Mouse (Mus musculus) hindbrain, embryonic 11.5 days (tissue): ENCODE measurements around the gene Echs1. TPM values are rescaled to one million over a fixed set of nuclear protein-coding genes. Genes with fewer than 3 reads are reported as not detected.

Experiments used
- ATAC-seq: fragments of 200-750 bp; cut with Nextera tagmentation; 2 replicates; pipeline ENCODE4 v1.8.0; 2017; ENCODE audit warnings: mild to moderate bottlenecking, moderate TSS enrichment, moderate library complexity; ENCODE audit not compliant: low FRiP score
- DNase-seq: peaks from one replicate; pipeline ENCODE4 v3.0.0-alpha.2; 2015; ENCODE audit warnings: low spot score
- H3K27ac ChIP-seq: fragments of 300-500 bp; sonication (generic); 2 replicates; pipeline ENCODE4 v1.5.1; 2014; ENCODE audit warnings: mild to moderate bottlenecking, low read depth, low read length
- H3K27me3 ChIP-seq: fragments of 300-500 bp; sonication (generic); 2 replicates; pipeline ENCODE4 v1.6.1; 2014; ENCODE audit warnings: mild to moderate bottlenecking, low read length, moderate library complexity, mixed read lengths; ENCODE audit not compliant: control insufficient read depth, insufficient read depth
- H3K36me3 ChIP-seq: fragments of 300-500 bp; sonication (generic); 2 replicates; pipeline ENCODE4 v1.6.1; 2014; ENCODE audit warnings: mild to moderate bottlenecking, low read length, moderate library complexity, mixed read lengths; ENCODE audit not compliant: control insufficient read depth, insufficient read depth
- H3K4me1 ChIP-seq: fragments of 300-500 bp; sonication (generic); replicated peaks from 2 replicates; pipeline ENCODE4 v1.6.1; 2014; ENCODE audit warnings: low read length, mixed read lengths; ENCODE audit not compliant: control insufficient read depth, insufficient read depth
- H3K4me2 ChIP-seq: fragments of 300-500 bp; sonication (generic); replicated peaks from 2 replicates; pipeline ENCODE4 v1.6.1; 2014; ENCODE audit warnings: mild to moderate bottlenecking, low read depth, low read length
- H3K4me3 ChIP-seq: fragments of 300-500 bp; sonication (generic); 2 replicates; pipeline ENCODE4 v1.5.1; 2014; ENCODE audit warnings: low read depth, low read length
- H3K9ac ChIP-seq: fragments of 300-500 bp; sonication (generic); 2 replicates; pipeline ENCODE4 v1.6.1; 2014; ENCODE audit warnings: low read depth, low read length
- H3K9me3 ChIP-seq: fragments of 300-500 bp; sonication (generic); 2 replicates; pipeline ENCODE4 v1.6.1; 2016; ENCODE audit warnings: low read length; ENCODE audit not compliant: control insufficient read depth
- WGBS: fragments of 180-500 bp; shearing (Covaris S2); extraction: QIAGEN DNeasy Blood & Tissue Kit; methylation state at CpG from one replicate; pipeline ENCODE4 v1.1.7; 2014; 5-methylcytosine and 5-hydroxymethylcytosine counted together
- polyA plus RNA-seq: library from polyadenylated mRNA; unstranded; fragments of >200 nt; fragmentation: Nextera tagmentation; extraction: Ambion mirVana; gene quantifications from 2 replicates; pipeline ENCODE4 v1.2.1, GENCODE M21; 2014

Gene Echs1
- polyA plus RNA-seq, 1 experiment from 2014 or later = 184 TPM

- Histone ChIP-seq H3K4me1 (peaks cover 12% of the 10 kb centered on the region), H3K27me3 (peaks cover 28% of the 10 kb centered on the region), H3K27ac (no peak within 1 kb of the TSS), H3K4me3 (peak within 1 kb of the TSS; percentile 26), H3K9ac (peak within 1 kb of the TSS; percentile 42), H3K36me3 (no peaks in the 10 kb centered on the region), H3K4me2 (peak within 1 kb of the TSS; percentile 53), H3K9me3 (no peaks in the 10 kb centered on the region)
- WGBS = 8% methylated on average over 18 of the region's 18 CpGs
- ATAC-seq (peak; percentile 74), DNase-seq (peak; percentile 87)
Measured at GRCm38 (mm10) chr7:140082242-140082678, 34.0 kb downstream of the Echs1 start, which contains the start of gene Caly. TSS of gene Caly (minus strand) at chr7:140082548.

GRCm38 (mm10) chr7:140081408-140082241 lies 34.7 kb downstream of the Echs1 start:
- Histone ChIP-seq H3K9ac (no peak overlapping the region), H3K4me3 (peak overlapping the region; percentile 26), H3K4me1 (peaks cover 12% of the 10 kb centered on the region), H3K27ac (no peak overlapping the region), H3K27me3 (peaks cover 28% of the 10 kb centered on the region), H3K4me2 (peak overlapping the region; percentile 53), H3K36me3 (no peaks in the 10 kb centered on the region), H3K9me3 (no peaks in the 10 kb centered on the region)
- WGBS = 12% methylated on average over 20 of the region's 20 CpGs
- peak; percentile 32 for ATAC-seq
- DNase-seq = peak; percentile 16

GRCm38 (mm10) chr7:140080503-140081156 lies 35.6 kb downstream of the Echs1 start:
- Histone ChIP-seq H3K27me3 (peaks cover 28% of the 10 kb centered on the region), H3K9ac (peak overlapping the region; percentile 44; the same call in 1 of the 2 replicates), H3K36me3 (no peaks in the 10 kb centered on the region), H3K4me2 (peak overlapping the region; percentile 53), H3K4me1 (peaks cover 12% of the 10 kb centered on the region), H3K27ac (peak overlapping the region; percentile 67), H3K9me3 (no peaks in the 10 kb centered on the region), H3K4me3 (peak overlapping the region; percentile 26)
- 4% methylated on average over 24 of the region's 24 CpGs for WGBS
- ATAC-seq (peak; percentile 83), DNase-seq (peak; percentile 95)

- no peak for ATAC-seq
- 7% methylated on average over 5 of the region's 5 CpGs for WGBS
- peaks cover 12% of the 10 kb centered on the region for H3K4me1 ChIP-seq
- peaks cover 28% of the 10 kb centered on the region for H3K27me3 ChIP-seq
- H3K9me3 ChIP-seq = no peaks in the 10 kb centered on the region
- H3K36me3 ChIP-seq = no peaks in the 10 kb centered on the region
- H3K9ac ChIP-seq = no peak overlapping the region
- DNase-seq = peak; percentile 87
- H3K4me3 ChIP-seq = no peak overlapping the region
- no peak overlapping the region for H3K27ac ChIP-seq
- H3K4me2 ChIP-seq = no peak overlapping the region
Measured at GRCm38 (mm10) chr7:140078711-140079110, 37.6 kb downstream of the Echs1 start.

GRCm38 (mm10) chr7:140077698-140078097 lies 38.6 kb downstream of the Echs1 start:
- 81% methylated on average over 6 of the region's 6 CpGs for WGBS
- Histone ChIP-seq H3K9ac (no peak overlapping the region), H3K4me3 (no peak overlapping the region), H3K4me2 (no peak overlapping the region), H3K27me3 (peaks cover 28% of the 10 kb centered on the region), H3K36me3 (no peaks in the 10 kb centered on the region), H3K9me3 (no peaks in the 10 kb centered on the region), H3K4me1 (peaks cover 12% of the 10 kb centered on the region), H3K27ac (no peak overlapping the region)
- ATAC-seq (no peak), DNase-seq (no peak)

GRCm38 (mm10) chr7:140070042-140070711 lies 46.1 kb downstream of the Echs1 start:
- Histone ChIP-seq H3K27me3 (no peaks in the 10 kb centered on the region), H3K4me2 (peak overlapping the region; percentile 36), H3K27ac (no peak overlapping the region), H3K9me3 (no peaks in the 10 kb centered on the region), H3K4me3 (0 out of 2 replicates have a peak overlapping the region, but pooled peaks have one; percentile 10), H3K4me1 (no peaks in the 10 kb centered on the region), H3K9ac (peak overlapping the region; percentile 45; the same call in 1 of the 2 replicates), H3K36me3 (no peaks in the 10 kb centered on the region)
- DNase-seq (peak; percentile 27), ATAC-seq (no peak)
- WGBS = 32% methylated on average over 38 of the region's 39 CpGs

GRCm38 (mm10) chr7:140067397-140067796 lies 48.9 kb downstream of the Echs1 start:
- no peaks in the 10 kb centered on the region for H3K9me3 ChIP-seq
- H3K4me1 ChIP-seq = no peaks in the 10 kb centered on the region
- H3K27ac ChIP-seq = no peak overlapping the region
- no peak overlapping the region for H3K4me3 ChIP-seq
- 69% methylated on average over 6 of the region's 6 CpGs for WGBS
- no peak overlapping the region for H3K4me2 ChIP-seq
- H3K27me3 ChIP-seq = no peaks in the 10 kb centered on the region; the same call in 1 of the 2 replicates
- DNase-seq (no peak), ATAC-seq (no peak)
- H3K36me3 ChIP-seq = no peaks in the 10 kb centered on the region
- no peak overlapping the region for H3K9ac ChIP-seq

GRCm38 (mm10) chr7:140063092-140063491 lies 53.2 kb downstream of the Echs1 start:
- Histone ChIP-seq H3K4me1 (peaks cover 20% of the 10 kb centered on the region; the same call in 1 of the 2 replicates), H3K4me3 (no peak overlapping the region), H3K27ac (no peak overlapping the region), H3K9me3 (no peaks in the 10 kb centered on the region), H3K36me3 (no peaks in the 10 kb centered on the region), H3K9ac (no peak overlapping the region), H3K4me2 (no peak overlapping the region), H3K27me3 (peaks cover 15% of the 10 kb centered on the region)
- WGBS = 19% methylated on average over 7 of the region's 7 CpGs
- DNase-seq (peak; percentile 90), ATAC-seq (no peak)
